Mouse (Mus musculus): ENCODE measurements around the gene Cyp2b23.
"Not testable (repeated sequence)": the region's sequence is repeated elsewhere in the genome, so short reads cannot be mapped to it uniquely, and the experiment has no call there.

Cyp2b23 gene

DNA sequence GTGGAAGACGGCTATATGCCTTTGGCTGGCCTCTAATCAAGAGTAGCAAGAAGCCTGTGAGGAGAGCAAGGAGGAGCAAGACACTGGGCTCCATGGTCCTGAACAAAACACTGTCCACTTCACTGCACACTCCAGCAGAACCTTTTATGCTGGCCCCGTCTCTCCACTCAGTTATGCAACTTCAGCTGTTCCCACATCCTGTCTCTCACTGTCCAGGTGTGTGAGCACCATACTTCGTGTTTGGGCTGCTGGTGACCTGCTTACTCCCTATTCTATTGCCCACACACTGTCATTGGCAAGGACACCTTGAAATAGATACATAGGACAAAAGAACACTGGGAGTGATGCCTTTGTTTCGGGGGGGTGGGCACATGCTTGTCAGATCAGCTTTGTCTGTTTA, at the start of gene Cyp2b23:
Gene Cyp2b23 (minus strand): TSS at position 101 of the 400 bp plus-strand sequence.
- DNase-seq (ENCODE audit: low read depth, low spot score) = no peak

DNA sequence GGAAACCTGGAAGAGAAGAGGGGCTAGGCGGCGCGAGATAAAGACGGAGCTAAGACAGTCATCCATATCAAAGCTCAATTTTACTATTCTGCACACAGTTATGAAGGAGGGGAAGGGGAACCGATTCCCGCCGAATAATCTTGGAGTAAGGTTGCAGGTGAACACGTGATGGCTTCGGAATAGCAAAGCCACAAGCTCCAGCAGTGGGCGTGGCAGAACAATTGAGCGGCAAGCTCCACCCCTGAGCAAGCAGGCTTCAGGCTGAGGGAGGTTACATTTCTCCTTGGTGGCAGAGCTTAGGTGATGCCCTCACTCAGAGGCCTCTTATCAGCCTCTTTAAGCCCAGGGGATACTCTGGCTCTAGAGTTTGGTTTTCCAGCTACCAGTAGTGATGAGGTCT, 24.8 kb upstream of the Cyp2b23 start:
- no peak for DNase-seq (ENCODE audit: low read depth, low spot score)

DNA sequence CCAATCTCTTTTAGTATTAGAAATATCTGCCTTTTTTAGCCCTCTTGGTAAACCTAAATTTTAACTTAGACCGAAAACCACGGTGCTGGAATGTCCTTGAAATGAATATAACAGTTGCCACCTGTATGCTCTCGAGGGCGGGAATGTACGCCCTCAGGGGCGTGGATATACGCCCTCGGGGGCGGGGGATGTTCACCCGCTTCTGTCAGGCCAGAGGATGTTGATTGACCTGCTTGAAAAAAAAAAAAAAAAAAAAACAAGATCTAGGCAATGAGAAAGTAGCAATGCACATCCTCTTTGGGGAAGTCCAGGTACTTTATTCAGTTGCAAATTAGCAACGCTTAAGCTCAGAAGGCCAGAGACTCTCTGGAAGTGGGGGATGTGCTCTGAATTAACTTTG, 20.8 kb upstream of the Cyp2b23 start:
- DNase-seq (ENCODE audit: low read depth, low spot score) = no peak

DNA sequence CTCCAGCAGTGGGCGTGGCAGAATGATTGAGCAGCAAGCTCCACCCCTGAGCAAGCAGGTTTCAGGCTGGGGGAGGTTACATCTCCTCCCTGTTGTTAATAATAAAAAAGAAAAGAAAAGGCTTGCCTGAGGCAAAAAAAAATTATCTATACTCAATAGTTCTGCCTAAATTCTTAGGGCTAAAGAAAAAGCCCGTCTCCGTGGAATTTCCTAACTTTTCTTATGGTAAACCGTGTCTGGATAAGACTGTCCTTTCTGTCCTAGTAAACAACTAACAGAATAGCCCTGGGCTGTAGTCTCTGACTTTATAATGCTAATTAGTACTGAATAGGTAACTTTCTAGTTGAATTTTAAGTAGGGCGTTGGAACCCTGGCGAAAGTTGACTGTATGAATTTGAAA, 20.0 kb upstream of the Cyp2b23 start:
- DNase-seq (ENCODE audit: low read depth, low spot score) = not testable (repeated sequence)

DNA sequence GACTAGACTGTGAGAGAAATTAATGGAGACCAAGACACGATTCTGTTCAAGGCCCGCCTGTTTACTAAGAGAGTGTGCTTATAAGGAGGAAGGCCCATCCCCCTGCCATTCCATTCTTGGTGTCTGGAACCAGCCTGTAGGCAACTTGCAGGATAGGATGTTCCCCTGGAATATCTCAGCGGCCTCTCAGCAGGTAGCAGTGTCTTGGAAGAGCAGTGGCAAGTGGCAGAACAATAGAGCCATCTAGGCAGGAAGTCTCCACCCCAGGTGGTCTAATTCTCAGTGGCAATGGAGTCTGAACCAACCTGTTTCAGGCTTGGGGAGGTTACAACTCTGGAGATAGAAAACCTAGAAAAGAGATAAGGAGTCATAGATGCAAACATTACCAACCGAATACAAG, 13.9 kb upstream of the Cyp2b23 start:
- no peak for DNase-seq (ENCODE audit: low read depth, low spot score)

DNA sequence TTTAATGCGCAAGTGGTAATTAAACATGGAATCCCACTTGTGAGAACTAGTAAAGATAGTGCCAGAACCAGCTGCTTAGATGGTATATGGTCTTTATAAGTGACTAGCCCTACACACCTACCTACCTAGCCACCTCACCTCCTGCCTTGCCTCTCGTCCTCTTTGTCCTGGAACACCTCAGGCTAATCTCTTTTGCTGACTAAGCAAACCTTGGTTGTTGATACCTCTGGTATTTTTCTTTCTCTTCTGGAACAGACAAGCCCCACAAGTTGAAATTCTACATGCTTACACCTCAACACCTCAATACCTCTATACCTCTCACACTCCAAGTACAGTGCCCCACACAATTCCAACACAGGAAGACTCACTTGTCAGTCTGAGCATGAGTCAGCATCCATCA, 524 bp downstream of the Cyp2b23 start:
- no peak for DNase-seq (ENCODE audit: low read depth, low spot score)

DNA sequence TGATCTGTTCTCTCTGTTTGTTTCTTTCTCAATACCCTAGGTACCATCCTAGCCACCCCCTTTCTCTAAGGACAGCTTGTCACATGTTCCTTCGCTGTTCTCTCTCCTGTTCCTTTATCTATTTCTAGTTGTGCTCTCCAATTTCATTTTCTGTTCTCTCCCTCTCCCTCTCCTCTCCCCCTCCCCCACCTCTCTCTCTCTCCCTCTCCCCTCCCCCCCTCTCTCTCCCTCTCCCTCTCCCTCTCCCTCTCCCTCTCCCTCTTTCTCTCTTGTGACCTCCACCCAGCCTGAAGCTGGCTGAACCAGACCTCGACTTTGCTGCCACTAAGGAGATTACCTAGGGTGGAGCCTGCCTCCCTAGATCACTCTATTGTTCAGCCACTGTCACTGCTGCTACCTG, 18.8 kb downstream of the Cyp2b23 start:
- not testable (repeated sequence) for DNase-seq (ENCODE audit: low read depth, low spot score)

DNA sequence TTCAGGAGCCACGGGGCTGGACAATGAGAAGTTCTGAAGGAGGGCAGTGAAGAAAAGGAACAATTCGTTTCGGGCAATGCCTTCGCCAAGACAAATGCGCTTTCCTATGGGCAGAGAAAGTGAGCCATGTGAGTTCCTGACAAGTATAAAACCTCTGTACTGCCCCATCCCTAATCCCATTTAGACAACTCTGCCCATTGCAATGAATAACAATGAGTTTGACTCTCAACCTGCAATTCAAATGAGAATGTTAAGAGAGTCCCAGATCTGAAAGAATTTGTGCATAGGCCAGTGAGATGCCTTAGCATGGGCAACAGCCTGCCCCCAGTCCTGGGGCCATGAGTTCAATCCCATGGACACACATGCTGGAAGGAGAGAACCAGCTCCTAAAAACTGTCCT, 20.2 kb downstream of the Cyp2b23 start:
- DNase-seq (ENCODE audit: low read depth, low spot score) = no peak

DNA sequence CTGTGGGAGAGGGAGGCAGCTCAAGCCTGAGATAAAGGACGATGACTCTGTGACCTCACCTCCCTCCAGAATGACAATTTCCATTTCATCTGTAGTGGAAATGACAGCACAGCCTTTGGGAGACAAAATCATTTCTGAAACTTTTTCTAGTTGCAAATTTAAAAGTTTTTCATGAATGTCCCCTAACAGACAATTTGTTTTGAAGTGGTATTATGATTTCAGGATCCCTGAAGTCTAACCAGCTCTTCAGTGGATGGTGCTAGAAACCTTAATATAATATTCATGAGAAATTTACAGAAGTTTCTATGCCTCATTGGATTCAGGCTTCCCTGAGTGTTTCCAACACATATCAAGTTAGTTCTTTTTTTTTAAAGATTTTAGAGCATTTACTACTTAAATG, 67.9 kb downstream of the Cyp2b23 start, which contains the start of gene Vmn1r185:
Gene Vmn1r185 (minus strand): TSS at position 101 of the 400 bp plus-strand sequence.
- DNase-seq (ENCODE audit: low read depth, low spot score) = not testable (repeated sequence)

Data from mesoderm, embryonic 11.5 days (tissue).